Mouse (Mus musculus) neural tube, embryonic 12.5 days (tissue): ENCODE data around the gene AI593442. TPM values are rescaled to one million over a fixed set of nuclear protein-coding genes. Genes with fewer than 3 reads are reported as not detected.

Experiments used
- ATAC-seq: fragments of 200-750 bp; cut with Nextera tagmentation; 2 replicates; pipeline ENCODE4 v1.8.0; 2017; ENCODE audit warnings: low read depth, mild to moderate bottlenecking, moderate TSS enrichment, moderate library complexity; ENCODE audit not compliant: low FRiP score
- H3K27ac ChIP-seq: fragments of 300-500 bp; sonication (generic); 2 replicates; pipeline ENCODE4 v1.5.1; 2016
- H3K27me3 ChIP-seq: fragments of 300-500 bp; sonication (generic); replicated peaks from 2 replicates; pipeline ENCODE4 v1.6.1; 2016; ENCODE audit warnings: mild to moderate bottlenecking
- H3K36me3 ChIP-seq: fragments of 300-500 bp; sonication (generic); 2 replicates; pipeline ENCODE4 v1.6.1; 2016; ENCODE audit warnings: mild to moderate bottlenecking
- H3K4me1 ChIP-seq: fragments of 300-500 bp; sonication (generic); 2 replicates; pipeline ENCODE4 v1.6.1; 2016
- H3K4me2 ChIP-seq: fragments of 300-500 bp; sonication (generic); replicated peaks from 2 replicates; pipeline ENCODE4 v1.6.1; 2016; ENCODE audit warnings: mild to moderate bottlenecking
- H3K4me3 ChIP-seq: fragments of 300-500 bp; sonication (generic); 2 replicates; pipeline ENCODE4 v1.5.1; 2016
- H3K9ac ChIP-seq: fragments of 300-500 bp; sonication (generic); 2 replicates; pipeline ENCODE4 v1.6.1; 2016; ENCODE audit warnings: mild to moderate bottlenecking
- H3K9me3 ChIP-seq: fragments of 300-500 bp; sonication (generic); 2 replicates; pipeline ENCODE4 v1.6.1; 2016; ENCODE audit warnings: mild to moderate bottlenecking
- WGBS: fragments of 180-500 bp; shearing (Covaris S2); methylation state at CpG from one replicate; pipeline ENCODE4 v1.1.7; 2016; 5-methylcytosine and 5-hydroxymethylcytosine counted together
- polyA plus RNA-seq: library from polyadenylated mRNA; unstranded; fragments of >200 nt; fragmentation: Nextera tagmentation; extraction: Ambion mirVana; gene quantifications from 2 replicates; pipeline ENCODE4 v1.2.1, GENCODE M21; 2016

The AI593442 gene
- polyA plus RNA-seq, 1 experiment from 2014 or later, result 9.7 TPM

GRCm38 (mm10) chr9:52644626-52645025 lies 35.0 kb downstream of the AI593442 start:
- Histone ChIP-seq H3K4me1 (no peaks in the 10 kb centered on the region), H3K36me3 (no peaks in the 10 kb centered on the region), H3K4me3 (no peak overlapping the region), H3K9me3 (no peaks in the 10 kb centered on the region), H3K27ac (no peak overlapping the region), H3K9ac (no peak overlapping the region), H3K27me3 (no peaks in the 10 kb centered on the region), H3K4me2 (no peak overlapping the region)
- 82% methylated on average over 4 of the region's 4 CpGs for WGBS
- no peak for ATAC-seq

- WGBS, result 88% methylated on average over 4 of the region's 4 CpGs
- H3K36me3 ChIP-seq, result no peaks in the 10 kb centered on the region
- ATAC-seq, result no peak
Measured at GRCm38 (mm10) chr9:52644156-52644555, 35.4 kb downstream of the AI593442 start.

GRCm38 (mm10) chr9:52635991-52636390 lies 43.6 kb downstream of the AI593442 start:
- Histone ChIP-seq H3K4me3 (no peak overlapping the region), H3K27ac (no peak overlapping the region), H3K4me1 (no peaks in the 10 kb centered on the region), H3K9ac (no peak overlapping the region), H3K9me3 (no peaks in the 10 kb centered on the region), H3K36me3 (no peaks in the 10 kb centered on the region), H3K27me3 (no peaks in the 10 kb centered on the region), H3K4me2 (no peak overlapping the region)
- 68% methylated on average over 2 of the region's 2 CpGs for WGBS
- no peak for ATAC-seq

More at GRCm38 (mm10) chr9:52644156-52644555, 35.4 kb downstream of the AI593442 start:
- Histone ChIP-seq H3K27ac (no peak overlapping the region), H3K9ac (no peak overlapping the region), H3K9me3 (no peaks in the 10 kb centered on the region), H3K4me3 (no peak overlapping the region), H3K4me2 (no peak overlapping the region), H3K4me1 (no peaks in the 10 kb centered on the region), H3K27me3 (no peaks in the 10 kb centered on the region)

GRCm38 (mm10) chr9:52623926-52624325 lies 55.7 kb downstream of the AI593442 start:
- Histone ChIP-seq H3K4me2 (no peak overlapping the region), H3K4me3 (no peak overlapping the region), H3K27me3 (no peaks in the 10 kb centered on the region), H3K36me3 (no peaks in the 10 kb centered on the region), H3K27ac (no peak overlapping the region), H3K9ac (no peak overlapping the region), H3K9me3 (no peaks in the 10 kb centered on the region), H3K4me1 (no peaks in the 10 kb centered on the region)
- no peak for ATAC-seq
- 86% methylated on average over 4 of the region's 4 CpGs for WGBS
